16 mouse cellular contexts compared by ENCODE assay signal in the genomic region with DNA sequence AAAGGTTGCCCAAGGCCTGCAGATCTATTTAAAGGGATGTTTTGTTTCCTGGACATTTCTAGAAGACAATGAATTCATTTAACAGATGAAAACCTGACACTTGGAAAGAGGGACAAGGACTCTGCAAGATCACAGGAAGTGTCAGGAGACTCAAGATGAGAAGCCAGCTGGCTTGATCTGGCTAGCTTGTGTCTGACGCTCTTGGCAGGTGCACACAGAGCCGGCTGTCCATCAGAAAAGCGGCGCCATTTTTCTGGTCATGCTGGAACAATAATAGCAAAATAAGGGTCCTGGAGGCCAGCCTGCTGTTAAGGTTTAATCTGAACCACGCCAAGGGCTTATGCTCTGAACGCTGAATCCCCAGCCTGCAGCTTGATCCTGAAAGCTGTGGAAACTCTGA.
A peak's percentile ranks its signal among the peaks of the same experiment; 100 is the strongest.
DNase-seq lines count a peak whose midpoint lies in the region; ATAC-seq and TF ChIP-seq lines count a peak whose summit lies in the region.
"Had no signal": no experiment of that assay in that cellular context is flagged by ENCODE, and none has a peak within 500 bp of the region (broad histone marks: within the 10 kb centered on the region; RNA-seq: fewer than 3 reads in every experiment).

No protein-coding gene starts in this region.

- 50% methylated on average over 6 of the region's 6 CpGs for WGBS in hindbrain, postnatal 0 days
- 85% methylated on average over 6 of the region's 6 CpGs for WGBS in hindbrain, embryonic 10.5 days

- no peaks in the 10 kb centered on the region for H3K9me3 ChIP-seq in hindbrain, postnatal 0 days (ENCODE audit: low read length)
- no peaks in the 10 kb centered on the region for H3K9me3 ChIP-seq in hindbrain, embryonic 10.5 days
- H3K9me3 ChIP-seq: embryonic facial prominence, embryonic 15.5 days; liver, embryonic 13.5 days had no signal

- H3K27me3 ChIP-seq in hindbrain, postnatal 0 days (ENCODE audit: insufficient read depth, low read length) = no peaks in the 10 kb centered on the region
- no peaks in the 10 kb centered on the region for H3K27me3 ChIP-seq in hindbrain, embryonic 10.5 days (ENCODE audit: insufficient read depth, poor library complexity, severe bottlenecking)
- H3K27me3 ChIP-seq: embryonic facial prominence, embryonic 15.5 days; limb, embryonic 13.5 days; liver, embryonic 13.5 days had no signal

- H3K4me1 ChIP-seq in hindbrain, postnatal 0 days (ENCODE audit: insufficient read depth, low read length) = no peaks in the 10 kb centered on the region
- peaks cover 6% of the 10 kb centered on the region; the same call in 1 of the 2 replicates for H3K4me1 ChIP-seq in hindbrain, embryonic 10.5 days (replicated peaks)
- H3K4me1 ChIP-seq: embryonic facial prominence, embryonic 15.5 days; liver, embryonic 13.5 days had no signal

- no peak for ATAC-seq in hindbrain, postnatal 0 days

- peak; percentile 60 for DNase-seq in hindbrain, postnatal 0 days (ENCODE audit: low spot score)
- DNase-seq in hindbrain, embryonic 10.5 days (ENCODE audit: low spot score) = no peak
- peak; percentile 35 for DNase-seq in brain, embryonic 14.5 days (ENCODE audit: low read depth)
- peak; percentile 30 to 40 for DNase-seq in cerebellum, adult 18-20 months
- DNase-seq in cerebellum, postnatal 25 days = peak; percentile 55 to 70
- no peak for DNase-seq in thymus, postnatal 14 days
- no peak for DNase-seq in retina, postnatal 1 day
- DNase-seq: adrenal gland, postnatal 36 days; B cell, adult 2 months; gastrocnemius, postnatal 14 days; liver, embryonic 13.5 days; lung, embryonic 14.5 days; lung, postnatal 36 days; thymus, postnatal 36 days had no signal

- H3K27ac ChIP-seq in hindbrain, postnatal 0 days = no peak overlapping the region
- H3K27ac ChIP-seq in hindbrain, embryonic 10.5 days = no peak overlapping the region
- H3K27ac ChIP-seq: embryonic facial prominence, embryonic 15.5 days; limb, embryonic 13.5 days; liver, embryonic 13.5 days had no signal

- TF ChIP-seq CTCF in hindbrain, postnatal 0 days (IDR thresholded peaks at IDR 0.05; ENCODE audit: low read depth) = no peak
- no peak for TF ChIP-seq CTCF in brain, embryonic 14.5 days (IDR thresholded peaks at IDR 0.05; ENCODE audit: borderline replicate concordance, extremely low read depth, insufficient read depth, insufficient read length)

- H3K4me2 ChIP-seq in hindbrain, postnatal 0 days (ENCODE audit: low read depth, low read length) = no peak overlapping the region
- H3K4me2 ChIP-seq: embryonic facial prominence, embryonic 15.5 days; limb, embryonic 13.5 days; liver, embryonic 13.5 days; lung, embryonic 14.5 days had no signal

- no peak for TF ChIP-seq POLR2A in brain, embryonic 14.5 days (IDR thresholded peaks at IDR 0.05; ENCODE audit: borderline replicate concordance, extremely low read depth, insufficient read depth, insufficient read length, poor library complexity, severe bottlenecking)

- H3K9ac ChIP-seq in hindbrain, postnatal 0 days (replicated peaks; ENCODE audit: low read length) = no peak overlapping the region
- H3K9ac ChIP-seq: embryonic facial prominence, embryonic 15.5 days; limb, embryonic 13.5 days; liver, embryonic 13.5 days; lung, embryonic 14.5 days had no signal

- H3K36me3 ChIP-seq in hindbrain, postnatal 0 days (ENCODE audit: insufficient read depth, low read length) = no peaks in the 10 kb centered on the region
- H3K36me3 ChIP-seq in hindbrain, embryonic 10.5 days = no peaks in the 10 kb centered on the region
- H3K36me3 ChIP-seq: embryonic facial prominence, embryonic 15.5 days; limb, embryonic 13.5 days; liver, embryonic 13.5 days had no signal

- no peak overlapping the region for H3K4me3 ChIP-seq in hindbrain, postnatal 0 days (ENCODE audit: low read length)
- no peak overlapping the region for H3K4me3 ChIP-seq in hindbrain, embryonic 10.5 days
- H3K4me3 ChIP-seq: embryonic facial prominence, embryonic 15.5 days; limb, embryonic 13.5 days; liver, embryonic 13.5 days had no signal

Comparison
In these comparisons a context has a peak if more than half of its experiments do, and no peak if none do; other contexts are left out.
1. DNase-seq: peak in hindbrain, postnatal 0 days (single experiment), brain, embryonic 14.5 days (single experiment), cerebellum, adult 18-20 months (2 of 2) and cerebellum, postnatal 25 days (2 of 2); none in hindbrain, embryonic 10.5 days (single experiment), thymus, postnatal 14 days (single experiment) and retina, postnatal 1 day (single experiment).